Mouse (Mus musculus): ENCODE measurements around the gene Slc35b1. TPM values are rescaled to one million over a fixed set of nuclear protein-coding genes. Genes with fewer than 3 reads are reported as not detected.

The Slc35b1 gene
- total RNA-seq, 2 experiments from 2014 or later, result 85.9 to 87.2 TPM

- no peak for DNase-seq
- intact Hi-C loops (cut with DNase I), result no loop called here
Observed at GRCm38 (mm10) chr11:95364388-95364787, 20.1 kb upstream of the Slc35b1 start.

- intact Hi-C loops (cut with DNase I), result no loop called here
- DNase-seq, result peak; percentile 63
Observed at GRCm38 (mm10) chr11:95365596-95365995, 18.9 kb upstream of the Slc35b1 start.

- intact Hi-C loops (cut with DNase I), result no loop called here
- peak; percentile 28 for DNase-seq
Observed at GRCm38 (mm10) chr11:95366280-95366897, 18.1 kb upstream of the Slc35b1 start.

DNA sequence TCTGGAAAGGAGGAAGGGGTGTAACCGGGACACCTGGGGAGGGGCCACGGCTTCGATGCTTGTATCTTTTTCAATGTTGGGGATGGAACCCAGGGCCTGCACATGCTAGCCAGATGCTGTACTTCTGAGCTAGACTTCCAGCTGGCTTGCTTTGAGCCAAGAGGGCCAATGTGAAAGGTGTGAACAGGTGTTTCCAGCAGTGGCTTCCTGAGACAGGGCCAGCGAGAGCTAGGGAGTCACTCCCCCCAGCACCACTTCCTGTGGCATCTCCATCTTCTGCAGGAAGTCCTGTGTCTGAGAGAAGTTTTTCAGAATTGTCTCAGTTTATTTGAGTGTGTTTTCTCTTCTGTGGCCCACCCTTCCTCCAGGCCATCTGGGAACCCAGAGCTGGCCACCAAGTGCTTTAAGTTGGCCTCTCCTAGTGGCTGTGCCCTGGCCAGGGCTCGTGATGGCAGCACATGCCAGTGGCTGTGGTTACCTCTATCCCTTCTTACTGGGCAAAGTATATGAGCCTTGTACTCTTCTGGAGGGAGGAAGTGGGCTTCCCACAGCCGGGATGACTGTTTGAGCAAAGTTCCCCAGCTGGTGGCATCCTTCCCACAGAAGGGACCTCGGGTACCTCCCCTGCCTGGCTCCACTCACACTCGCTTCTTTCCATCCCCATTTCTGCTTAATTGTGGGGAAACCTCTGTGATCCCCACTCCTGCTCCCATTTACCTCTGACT lies 17.3 kb upstream of the Slc35b1 start:
- DNase-seq, result no peak
- intact Hi-C loops (cut with DNase I), result no loop called here

GRCm38 (mm10) chr11:95368231-95368823 lies 16.2 kb upstream of the Slc35b1 start:
- intact Hi-C loops (cut with DNase I), result no loop called here
- DNase-seq, result no peak

- no peak for DNase-seq
- intact Hi-C loops (cut with DNase I), result no loop called here
Observed at GRCm38 (mm10) chr11:95368871-95369270, 15.6 kb upstream of the Slc35b1 start.

GRCm38 (mm10) chr11:95369964-95370890 lies 14.3 kb upstream of the Slc35b1 start:
- intact Hi-C loops (cut with DNase I), result no loop called here
- peak; percentile 69 for DNase-seq

DNA sequence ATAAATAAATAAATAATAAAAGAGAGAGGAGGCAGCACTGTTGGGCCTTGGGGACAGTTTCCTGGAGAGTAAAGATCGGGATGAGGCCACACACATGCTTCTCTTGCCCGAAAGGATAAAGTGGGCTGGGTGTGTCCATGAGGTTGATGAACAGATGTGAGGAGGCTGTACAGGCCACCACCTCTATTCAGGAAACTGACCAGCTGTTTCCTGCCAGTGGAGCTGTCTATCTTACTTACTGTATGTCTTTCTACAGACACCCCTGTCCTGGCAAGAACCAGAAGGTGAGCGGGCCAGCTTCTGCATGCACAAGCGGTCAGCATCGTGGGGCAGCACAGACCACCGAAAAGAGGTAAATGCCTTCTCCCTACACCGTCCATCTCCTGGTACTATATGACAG lies 13.3 kb upstream of the Slc35b1 start:
- DNase-seq, result no peak
- intact Hi-C loops (cut with DNase I), result no loop called here

GRCm38 (mm10) chr11:95378926-95379325 lies 5.6 kb upstream of the Slc35b1 start:
- no peak for DNase-seq
- intact Hi-C loops (cut with DNase I), result no loop called here

GRCm38 (mm10) chr11:95379552-95379951 lies 4.9 kb upstream of the Slc35b1 start:
- no peak for DNase-seq
- intact Hi-C loops (cut with DNase I), result no loop called here

DNA sequence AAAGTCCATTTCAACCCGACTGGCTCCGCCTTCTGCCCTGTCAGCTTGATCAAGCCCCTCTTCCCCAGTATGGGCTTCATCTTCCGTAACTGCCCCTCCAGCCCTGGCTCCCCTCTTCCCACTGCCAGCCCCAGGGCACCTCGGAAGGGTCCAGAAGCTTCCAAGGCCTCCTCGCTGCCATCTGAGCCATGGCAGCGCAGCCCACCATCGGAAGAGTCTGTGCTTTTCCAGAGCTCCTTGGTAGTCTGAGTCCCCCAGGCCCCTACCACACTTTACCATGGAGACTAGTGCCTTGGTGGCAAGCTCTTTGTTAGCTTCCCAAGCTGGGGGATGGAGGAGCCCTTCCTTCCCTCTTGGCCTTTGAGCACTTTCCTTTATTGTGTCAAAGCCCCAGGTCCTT lies 3.8 kb upstream of the Slc35b1 start:
- DNase-seq, result no peak
- intact Hi-C loops (cut with DNase I), result no loop called here

DNA sequence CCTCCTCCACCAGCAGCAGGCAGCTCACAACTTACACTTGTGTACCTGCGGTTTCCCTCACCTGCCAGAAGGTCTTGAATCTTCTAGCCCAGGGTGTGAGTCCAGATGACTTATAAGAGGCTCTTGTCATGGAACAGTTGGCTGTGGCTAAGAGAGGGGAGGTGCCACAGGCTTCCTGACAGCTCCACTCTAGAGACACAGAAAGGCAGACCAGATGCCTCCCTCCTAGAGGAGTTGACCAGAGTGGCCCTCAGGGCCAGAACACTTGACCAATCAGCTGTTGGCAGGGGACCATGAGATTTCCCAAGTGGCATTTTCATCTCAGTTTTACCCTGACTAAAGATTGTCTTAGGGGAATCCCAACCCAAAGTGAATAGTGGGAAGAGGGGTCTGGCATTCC lies 3.3 kb upstream of the Slc35b1 start:
- no peak for DNase-seq
- intact Hi-C loops (cut with DNase I), result no loop called here

GRCm38 (mm10) chr11:95383331-95383986 lies 1.0 kb upstream of the Slc35b1 start:
- DNase-seq, result no peak
- intact Hi-C loops (cut with DNase I), result no loop called here

GRCm38 (mm10) chr11:95384004-95384318 lies 531 bp upstream of the Slc35b1 start:
- intact Hi-C loops (cut with DNase I), result no loop called here
- DNase-seq, result no peak

DNA sequence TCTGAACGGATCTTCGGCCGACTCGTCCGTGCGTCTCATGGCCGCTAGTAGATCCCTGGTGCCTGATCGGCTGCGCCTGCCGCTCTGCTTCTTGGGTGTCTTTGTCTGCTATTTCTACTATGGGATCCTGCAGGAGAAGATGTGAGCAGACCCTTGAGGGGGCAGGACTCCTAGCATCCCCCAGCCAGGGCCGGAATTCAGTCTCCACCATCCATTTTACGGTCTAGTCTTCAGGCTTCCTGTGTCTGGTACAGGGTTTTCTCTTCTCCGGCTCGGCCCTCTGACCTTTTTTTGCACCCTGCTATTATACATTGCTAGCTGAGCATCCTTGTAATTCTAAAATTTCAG lies 455 bp downstream of the Slc35b1 start:
- DNase-seq, result no peak
- intact Hi-C loops (cut with DNase I), result no loop called here

DNA sequence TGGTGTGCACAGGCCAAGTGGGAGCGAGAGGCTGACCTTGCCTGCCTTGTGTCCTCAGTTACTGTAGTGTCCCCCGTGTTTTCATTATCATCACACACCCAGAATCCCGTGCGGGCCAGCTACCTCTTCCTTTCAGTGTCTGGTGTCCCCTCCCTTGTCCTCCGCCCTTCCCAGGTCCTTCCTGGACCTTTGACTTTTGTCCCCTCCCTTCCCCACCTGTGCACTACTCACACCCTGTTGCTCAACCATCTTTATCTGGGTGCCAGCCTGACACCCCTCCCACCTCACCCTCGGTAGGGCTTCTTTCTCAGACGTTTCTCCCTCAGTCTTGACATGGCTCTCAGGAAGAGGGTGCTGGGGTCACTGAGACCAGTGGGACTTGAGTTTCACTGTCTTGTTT lies 2.9 kb downstream of the Slc35b1 start:
- intact Hi-C loops (cut with DNase I), result no loop called here
- DNase-seq, result no peak

- no peak for DNase-seq
Observed at GRCm38 (mm10) chr11:95389006-95389405, 4.5 kb downstream of the Slc35b1 start.

DNA sequence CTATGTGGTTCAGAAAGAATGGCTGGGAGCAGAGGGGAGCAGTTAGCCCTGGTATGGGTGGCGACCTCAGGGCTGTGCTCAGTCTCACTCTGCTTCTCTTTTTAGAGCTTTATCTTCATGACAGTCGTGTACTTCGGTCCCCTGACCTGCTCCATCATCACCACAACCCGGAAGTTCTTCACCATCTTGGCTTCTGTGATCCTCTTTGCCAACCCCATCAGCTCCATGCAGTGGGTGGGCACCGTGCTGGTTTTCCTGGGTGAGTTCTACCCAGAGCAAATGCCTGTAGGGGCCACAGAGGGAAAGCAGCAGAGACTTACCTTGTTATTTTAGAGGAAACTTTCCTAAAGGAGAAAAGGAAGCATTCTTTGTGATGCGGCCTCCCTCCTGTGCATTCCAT lies 5.9 kb downstream of the Slc35b1 start:
- intact Hi-C loops (cut with DNase I), result no loop called here
- DNase-seq, result no peak

More at GRCm38 (mm10) chr11:95389006-95389405, 4.5 kb downstream of the Slc35b1 start:
- intact Hi-C loops (cut with DNase I), result no loop called here

GRCm38 (mm10) chr11:95391201-95391600 lies 6.7 kb downstream of the Slc35b1 start:
- intact Hi-C loops (cut with DNase I), result no loop called here
- no peak for DNase-seq

DNA sequence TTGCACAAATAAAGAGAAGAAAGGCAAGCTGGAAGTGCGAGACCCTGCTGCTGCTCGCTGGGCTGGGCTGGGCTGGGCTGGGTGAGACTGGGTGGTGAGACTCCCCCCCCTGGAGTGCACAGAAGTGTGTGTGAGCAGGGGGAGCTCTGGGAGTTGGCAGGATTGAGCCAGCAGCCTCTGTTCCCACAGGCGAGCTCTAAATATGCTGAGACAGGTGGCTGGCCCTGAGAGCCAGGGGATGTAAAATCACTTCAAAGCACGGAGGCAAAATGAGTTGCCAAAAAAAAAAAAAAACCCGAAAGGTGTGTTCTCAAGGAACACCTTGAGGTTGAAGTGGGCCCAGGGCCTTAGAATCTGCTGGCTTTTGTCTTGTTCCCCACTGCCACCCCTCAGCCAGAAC lies 7.3 kb downstream of the Slc35b1 start:
- peak; percentile 60 for DNase-seq

DNA sequence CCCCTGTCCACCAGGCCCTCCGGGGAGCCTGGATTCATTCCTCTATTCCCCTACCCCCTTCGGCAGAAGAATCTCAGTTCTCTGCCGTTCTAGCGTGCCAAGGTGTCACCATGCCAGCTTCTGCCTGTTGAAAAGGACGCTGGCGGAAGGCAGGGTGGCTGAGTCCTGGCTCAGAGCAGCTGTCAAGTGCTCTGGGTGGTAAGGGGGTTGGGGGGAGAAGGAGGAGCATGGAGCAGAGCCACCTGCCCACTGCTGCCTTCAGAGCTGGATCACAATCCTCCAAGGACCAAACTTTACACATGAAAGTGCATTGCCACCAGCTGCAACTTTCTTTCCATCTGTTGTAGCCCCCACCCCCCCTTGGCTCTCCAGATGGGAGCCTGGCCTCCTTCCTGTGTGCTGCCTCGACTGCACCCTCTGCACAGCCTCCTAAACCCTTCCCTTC lies 7.8 kb downstream of the Slc35b1 start:
- peak; percentile 95 for DNase-seq
- intact Hi-C loops (cut with DNase I), result no loop called here

More for the DNA sequence above, 7.3 kb downstream of the Slc35b1 start:
- intact Hi-C loops (cut with DNase I), result no loop called here

All from left cerebral cortex, postnatal 4 days (tissue).